Mouse (Mus musculus) left cerebral cortex, adult 9 months (tissue): ENCODE data around the gene Dnajc5g.
A peak's percentile ranks its signal among the peaks of the same experiment; 100 is the strongest.

Experiments used
- DNase-seq, 2 experiments: peaks; one replicate each; pipeline ENCODE4 v3.0.0; 2022; ENCODE audit warnings: low spot score in 2 of 2

Dnajc5g gene

DNA sequence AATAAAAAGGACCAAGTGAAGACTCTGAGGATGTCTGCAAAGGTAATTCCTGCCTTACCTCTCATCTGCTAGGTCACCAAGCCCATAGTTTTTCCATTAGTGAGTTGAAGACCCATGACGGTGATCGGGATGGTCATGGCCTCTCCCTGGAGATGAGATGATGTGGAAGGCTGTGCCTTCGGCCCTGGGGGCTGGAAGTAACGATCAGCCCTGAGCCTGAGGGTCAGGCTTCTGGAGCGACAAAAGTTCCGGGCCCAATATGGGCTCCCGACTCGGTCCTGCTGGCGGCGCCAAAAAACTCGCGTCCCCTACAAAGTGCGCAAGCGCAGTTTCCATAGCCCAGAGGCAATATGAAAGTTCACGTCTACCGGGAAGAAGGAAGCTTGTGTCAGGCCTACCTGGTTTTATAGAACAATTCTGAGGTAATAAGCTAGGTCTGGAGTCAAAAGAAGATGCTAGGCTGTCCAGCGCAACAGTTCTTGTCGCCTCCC lies 2.0 kb downstream of the Dnajc5g start, which contains the start of gene Slc30a3:
Slc30a3 (minus strand) TSS at position 238 of the 491 bp plus-strand sequence.
- no peak for DNase-seq

GRCm38 (mm10) chr5:31110781-31111180 lies 4.7 kb downstream of the Dnajc5g start:
- DNase-seq, result no peak

DNA sequence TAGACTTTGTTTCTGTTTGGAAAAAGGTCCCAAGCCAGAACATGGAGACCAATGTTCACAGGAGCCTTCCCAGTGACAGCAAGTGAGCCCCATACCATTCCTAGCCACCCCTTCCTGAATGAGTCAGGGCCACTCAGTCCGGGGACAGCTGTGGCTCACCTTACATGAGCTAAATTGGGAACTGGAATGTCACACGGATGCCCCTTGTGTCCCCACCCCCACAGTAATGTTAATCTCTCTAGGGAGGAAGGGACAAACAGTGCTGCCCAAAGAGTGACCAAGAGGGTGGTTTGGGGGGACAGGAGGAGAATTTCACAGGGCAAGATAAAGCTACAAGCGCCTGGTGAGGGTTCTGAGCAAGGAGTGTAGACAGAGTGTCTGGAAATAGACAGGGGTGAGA lies 10.3 kb downstream of the Dnajc5g start, which contains the start of gene Trim54:
Trim54 (plus strand) TSS at position 359 of the 400 bp plus-strand sequence.
- no peak for DNase-seq

- no peak for DNase-seq
Observed at GRCm38 (mm10) chr5:31116912-31117311, 10.8 kb downstream of the Dnajc5g start.

- DNase-seq, result peak; percentile 37 to 59
Observed at GRCm38 (mm10) chr5:31121111-31121510, 15.0 kb downstream of the Dnajc5g start.

- no peak for DNase-seq
Observed at GRCm38 (mm10) chr5:31123481-31123880, 17.4 kb downstream of the Dnajc5g start.

DNA sequence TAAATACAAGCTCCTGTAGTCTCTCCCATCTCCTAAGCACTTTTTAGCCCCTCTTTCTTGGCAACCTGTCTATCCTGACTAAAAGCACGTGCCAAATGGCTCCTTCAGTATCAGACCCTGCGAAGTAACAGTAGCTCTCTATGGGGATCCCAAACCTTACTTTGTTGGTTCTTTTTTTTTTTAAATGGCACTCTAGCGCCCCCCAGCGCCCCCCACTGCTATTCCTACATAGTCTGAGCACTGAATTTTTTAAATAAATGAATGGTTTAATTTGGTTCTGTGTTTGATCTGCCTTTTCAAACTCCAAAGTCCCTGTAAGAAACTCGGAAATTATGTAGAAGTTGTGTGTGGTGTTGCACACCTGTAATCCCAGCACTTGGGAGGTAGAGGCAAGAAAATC lies 20.0 kb downstream of the Dnajc5g start:
- DNase-seq, result no peak

GRCm38 (mm10) chr5:31136730-31137424 lies 30.8 kb downstream of the Dnajc5g start:
- no peak for DNase-seq

DNA sequence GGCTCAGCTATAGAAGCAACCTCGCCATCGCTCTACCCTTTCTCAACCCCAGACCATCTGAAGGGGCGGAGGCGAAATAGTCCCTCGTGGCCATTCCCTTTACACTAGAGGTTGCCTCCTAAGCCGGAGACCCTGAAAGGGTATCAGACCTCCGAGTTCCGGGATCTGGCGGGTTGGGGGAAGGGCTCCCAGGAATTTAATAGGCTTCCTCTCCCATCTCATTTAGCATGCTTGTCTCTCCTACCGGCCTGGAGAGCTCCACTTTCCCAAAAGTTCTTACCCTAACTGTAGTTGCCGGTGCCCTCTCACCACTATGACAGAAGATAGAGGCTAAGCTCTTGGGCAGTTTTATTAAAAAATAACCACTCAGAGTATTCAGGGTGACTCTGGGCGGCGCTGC lies 31.6 kb downstream of the Dnajc5g start:
- DNase-seq, result no peak

DNA sequence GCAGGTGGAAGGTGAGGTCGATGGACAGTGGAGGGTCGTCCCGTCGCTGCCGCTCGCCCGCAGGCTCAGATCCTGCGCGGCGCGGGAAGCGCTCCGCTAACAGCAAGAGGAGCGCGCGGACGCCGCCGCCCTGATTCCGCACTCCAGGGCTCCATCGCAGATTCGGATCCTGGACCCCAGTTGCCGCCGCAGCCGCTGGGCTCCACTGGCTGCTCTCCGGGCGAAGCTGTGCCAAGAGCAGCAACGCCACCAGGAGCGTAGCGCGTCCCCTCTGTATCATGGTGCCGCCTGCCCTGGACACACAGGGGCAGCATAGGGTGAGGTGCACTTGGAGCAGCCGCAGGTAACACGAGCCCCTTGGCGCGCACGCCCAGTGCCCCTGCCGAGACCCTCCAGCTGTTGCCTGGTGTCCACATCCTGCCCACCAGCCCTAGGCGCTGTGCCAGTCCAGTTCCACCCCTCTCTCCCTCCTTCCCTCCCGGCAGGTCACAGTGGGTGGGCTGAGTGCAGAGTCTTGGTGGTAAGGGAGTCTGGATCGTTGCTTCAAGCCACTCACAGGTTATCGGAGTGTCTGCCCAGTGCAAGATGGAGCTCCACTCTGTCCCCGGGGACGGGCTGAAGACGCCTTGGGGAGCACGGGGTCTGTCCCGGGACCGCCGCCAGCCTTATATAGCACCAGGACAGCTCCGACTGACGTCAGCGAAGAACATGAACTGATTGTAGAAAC lies 32.3 kb downstream of the Dnajc5g start, which contains the start of gene Ucn:
Ucn (minus strand) TSS at position 589 of the 727 bp plus-strand sequence.
- DNase-seq, result no peak

DNA sequence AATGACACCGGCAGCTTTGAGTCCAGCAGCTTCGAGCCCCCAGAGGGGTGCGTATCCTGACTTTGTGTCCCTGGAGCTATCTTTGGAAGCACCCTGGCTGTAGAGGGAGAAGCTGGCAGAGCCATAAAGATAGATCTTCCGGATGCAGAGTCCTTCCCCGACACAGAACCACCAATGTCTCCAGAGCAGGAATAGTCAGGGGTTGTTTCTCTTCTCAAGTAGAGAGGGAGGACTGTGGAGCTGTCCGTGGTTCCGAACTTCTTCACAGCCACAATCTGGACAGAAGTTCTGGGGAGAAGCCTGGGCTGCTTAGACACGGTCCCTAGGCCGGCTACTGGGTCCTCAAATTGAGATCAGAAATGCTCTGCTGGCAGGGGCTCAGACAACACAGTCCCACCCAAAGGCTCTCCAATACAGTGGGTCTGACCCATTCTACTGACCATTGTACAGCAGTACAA lies 32.9 kb downstream of the Dnajc5g start:
- no peak for DNase-seq

DNA sequence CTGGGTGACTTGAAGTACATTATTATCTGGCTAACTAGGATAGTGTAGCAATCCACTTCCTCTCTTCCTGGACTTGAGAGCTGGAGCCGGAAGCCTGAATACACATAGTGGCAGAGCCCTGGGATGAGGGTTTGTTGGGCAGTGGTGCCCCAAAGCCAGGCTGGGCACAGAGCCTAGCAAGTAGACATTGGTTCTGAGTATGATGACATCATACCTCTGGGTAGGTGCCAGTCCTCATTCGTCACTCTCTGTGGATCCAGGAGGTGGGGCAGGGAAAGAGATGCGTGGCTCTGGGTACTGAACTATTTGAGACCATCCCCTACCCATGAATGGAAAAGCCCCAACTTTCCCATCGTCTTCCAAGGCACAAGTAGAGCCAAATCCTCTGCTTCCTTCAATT lies 43.7 kb downstream of the Dnajc5g start:
- no peak for DNase-seq

- DNase-seq, result no peak
Observed at GRCm38 (mm10) chr5:31151746-31152145, 45.7 kb downstream of the Dnajc5g start.

GRCm38 (mm10) chr5:31153516-31154151 lies 47.5 kb downstream of the Dnajc5g start:
- no peak for DNase-seq

GRCm38 (mm10) chr5:31154152-31154553 lies 48.1 kb downstream of the Dnajc5g start, which contains the start of gene Mpv17:
Mpv17 (minus strand) TSS chr5:31154251.
- DNase-seq, result peak; percentile 69 to 83
